In genomic region chr17:28347327-28347726, GRCm38 (mm10) we compare ENCODE assay signal across 19 mouse cellular contexts. TPM values are rescaled to one million over a fixed set of nuclear protein-coding genes. Genes with fewer than 3 reads are reported as not detected.
DNase-seq lines count a peak whose midpoint lies in the region; ATAC-seq and TF ChIP-seq lines count a peak whose summit lies in the region.
"Had no signal": no experiment of that assay in that cellular context is flagged by ENCODE, and none has a peak within 500 bp of the region (broad histone marks: within the 10 kb centered on the region; RNA-seq: fewer than 3 reads in every experiment).

No protein-coding gene starts in this region.

- H3K9me3 ChIP-seq in limb, embryonic 12.5 days = no peaks in the 10 kb centered on the region
- no peaks in the 10 kb centered on the region for H3K9me3 ChIP-seq in limb, embryonic 10.5 days (replicated peaks)
- H3K9me3 ChIP-seq in limb, embryonic 14.5 days (ENCODE audit: control insufficient read depth, low read length) = no peaks in the 10 kb centered on the region
- H3K9me3 ChIP-seq in forebrain, embryonic 14.5 days (replicated peaks; ENCODE audit: control insufficient read depth, low read length) = no peaks in the 10 kb centered on the region
- H3K9me3 ChIP-seq: hindbrain, embryonic 12.5 days; midbrain, embryonic 10.5 days had no signal

- no peak overlapping the region for H3K9ac ChIP-seq in limb, embryonic 12.5 days (replicated peaks)
- H3K9ac ChIP-seq in limb, embryonic 14.5 days (ENCODE audit: low read depth, low read length, severe bottlenecking) = 0 out of 2 replicates have a peak overlapping the region, but pooled peaks have one; percentile 2
- no peak overlapping the region for H3K9ac ChIP-seq in forebrain, embryonic 14.5 days (ENCODE audit: low read length)
- H3K9ac ChIP-seq: hindbrain, embryonic 12.5 days had no signal

- H3K27me3 ChIP-seq in limb, embryonic 12.5 days = no peaks in the 10 kb centered on the region; the same call in 1 of the 2 replicates
- peaks cover 9% of the 10 kb centered on the region; the same call in 1 of the 2 replicates for H3K27me3 ChIP-seq in limb, embryonic 10.5 days (ENCODE audit: low read depth, poor library complexity, severe bottlenecking)
- no peaks in the 10 kb centered on the region for H3K27me3 ChIP-seq in limb, embryonic 14.5 days (ENCODE audit: control insufficient read depth, insufficient read depth, low read length)
- H3K27me3 ChIP-seq in forebrain, embryonic 14.5 days (replicated peaks; ENCODE audit: control insufficient read depth, insufficient read depth, low read length) = 0 out of 2 replicates have a peak, but pooled peaks cover 7% of the 10 kb centered on the region

- peak overlapping the region; percentile 23; the same call in 1 of the 2 replicates for H3K27ac ChIP-seq in limb, embryonic 12.5 days
- H3K27ac ChIP-seq in limb, embryonic 10.5 days = no peak overlapping the region
- H3K27ac ChIP-seq in limb, embryonic 14.5 days (replicated peaks; ENCODE audit: low read depth, low read length) = no peak overlapping the region
- H3K27ac ChIP-seq in forebrain, embryonic 14.5 days (ENCODE audit: low read depth, low read length) = no peak overlapping the region
- H3K27ac ChIP-seq: hindbrain, embryonic 12.5 days; midbrain, embryonic 10.5 days had no signal

- no peak for TF ChIP-seq POLR2A in limb, embryonic 14.5 days (IDR thresholded peaks at IDR 0.05; ENCODE audit: borderline replicate concordance, extremely low read depth, insufficient read depth, insufficient read length)

- no peak for DNase-seq in limb, embryonic 10.5 days (ENCODE audit: low spot score)
- peak; percentile 7 for DNase-seq in urinary bladder, postnatal 25 days (ENCODE audit: low spot score)
- DNase-seq in urinary bladder, postnatal 4 days (ENCODE audit: low spot score in 2 of 2) = no peak
- DNase-seq in limb, embryonic 14.5 days (ENCODE audit: low spot score) = no peak
- no peak for DNase-seq in forebrain, embryonic 14.5 days (ENCODE audit: low spot score)
- DNase-seq in left cerebral cortex, postnatal 4 days = no peak
- DNase-seq: cerebellum, adult 18-20 months; cerebellum, postnatal 25 days; gastrocnemius, postnatal 36 days; heart, postnatal 14 days; kidney, adult 9 months; lung, adult 18-20 months had no signal

- H3K4me1 ChIP-seq in limb, embryonic 12.5 days (replicated peaks) = peaks cover 82% of the 10 kb centered on the region
- H3K4me1 ChIP-seq in limb, embryonic 10.5 days = peaks cover 93% of the 10 kb centered on the region
- H3K4me1 ChIP-seq in limb, embryonic 14.5 days (ENCODE audit: control insufficient read depth, insufficient read depth, low read length) = peaks cover 58% of the 10 kb centered on the region
- peaks cover 15% of the 10 kb centered on the region; the same call in 1 of the 2 replicates for H3K4me1 ChIP-seq in forebrain, embryonic 14.5 days (ENCODE audit: control insufficient read depth, insufficient read depth, low read length)

- peaks cover 5% of the 10 kb centered on the region; the same call in 1 of the 2 replicates for H3K36me3 ChIP-seq in limb, embryonic 12.5 days
- no peaks in the 10 kb centered on the region for H3K36me3 ChIP-seq in limb, embryonic 10.5 days
- no peaks in the 10 kb centered on the region for H3K36me3 ChIP-seq in limb, embryonic 14.5 days (ENCODE audit: control insufficient read depth, insufficient read depth, low read length)
- no peaks in the 10 kb centered on the region for H3K36me3 ChIP-seq in forebrain, embryonic 14.5 days (ENCODE audit: control insufficient read depth, insufficient read depth, low read length)
- H3K36me3 ChIP-seq: hindbrain, embryonic 12.5 days; midbrain, embryonic 10.5 days had no signal

- intact Hi-C loops in left cerebral cortex, postnatal 4 days (cut with DNase I) = no loop called here

- H3K4me2 ChIP-seq in limb, embryonic 12.5 days = no peak overlapping the region
- H3K4me2 ChIP-seq in limb, embryonic 14.5 days (replicated peaks; ENCODE audit: low read depth, low read length, severe bottlenecking) = no peak overlapping the region
- no peak overlapping the region for H3K4me2 ChIP-seq in forebrain, embryonic 14.5 days (ENCODE audit: low read length)
- H3K4me2 ChIP-seq: liver, embryonic 11.5 days had no signal

- 81% methylated on average over 10 of the region's 10 CpGs for WGBS in limb, embryonic 12.5 days
- 86% methylated on average over 10 of the region's 10 CpGs for WGBS in limb, embryonic 10.5 days
- 81% methylated on average over 10 of the region's 10 CpGs for WGBS in limb, embryonic 14.5 days
- 80% methylated on average over 10 of the region's 10 CpGs for WGBS in forebrain, embryonic 14.5 days

- no peak overlapping the region for H3K4me3 ChIP-seq in limb, embryonic 12.5 days (replicated peaks)
- H3K4me3 ChIP-seq in limb, embryonic 10.5 days = no peak overlapping the region
- no peak overlapping the region for H3K4me3 ChIP-seq in limb, embryonic 14.5 days (replicated peaks; ENCODE audit: low read length)
- no peak overlapping the region for H3K4me3 ChIP-seq in forebrain, embryonic 14.5 days (ENCODE audit: low read depth, low read length)
- H3K4me3 ChIP-seq: hindbrain, embryonic 12.5 days; midbrain, embryonic 10.5 days had no signal

- ATAC-seq in limb, embryonic 12.5 days (ENCODE audit: insufficient number of reproducible peaks, insufficient read depth, low FRiP score, low TSS enrichment, low read depth) = no peak
- no peak for ATAC-seq in limb, embryonic 14.5 days (ENCODE audit: low FRiP score, low read depth)
- ATAC-seq in forebrain, embryonic 14.5 days = no peak
- ATAC-seq: forebrain, embryonic 16.5 days had no signal

RNA-seq across cellular contexts. Expression of gene Tead3, which starts 3.3 kb away (rescaled TPM):
- 11.3 and 13.2 TPM in 2 replicates for polyA plus RNA-seq in limb, embryonic 12.5 days (2016; fragmentation: Nextera tagmentation; extraction: Ambion mirVana)
- polyA plus RNA-seq in limb, embryonic 10.5 days (2016; fragmentation: Nextera tagmentation; extraction: Ambion mirVana) = 5.2 and 9.8 TPM in 2 replicates
- 85.6 and 102 TPM in 2 replicates for polyA plus RNA-seq in limb, embryonic 14.5 days (2012; rRNA removed)
- 17.4 and 17.9 TPM in 2 replicates for polyA plus RNA-seq in limb, embryonic 14.5 days (2014; fragmentation: Nextera tagmentation; extraction: Ambion mirVana)
- polyA plus RNA-seq in forebrain, embryonic 14.5 days (2014; fragmentation: Nextera tagmentation; extraction: Ambion mirVana) = 1.8 and 2.4 TPM in 2 replicates
- 1 to 10 TPM; 5.8 to 6.3 TPM for total RNA-seq in left cerebral cortex, postnatal 4 days (2021)

RNA-seq across cellular contexts. Expression of gene Tulp1, which starts 17.7 kb away (rescaled TPM):
- 6.3 and 8.6 TPM in 2 replicates for polyA plus RNA-seq in limb, embryonic 12.5 days (2016; fragmentation: Nextera tagmentation; extraction: Ambion mirVana)
- 3.4 and 4.1 TPM in 2 replicates for polyA plus RNA-seq in limb, embryonic 10.5 days (2016; fragmentation: Nextera tagmentation; extraction: Ambion mirVana)
- 5.0 and 7.4 TPM in 2 replicates for polyA plus RNA-seq in limb, embryonic 14.5 days (2012; rRNA removed)
- polyA plus RNA-seq in limb, embryonic 14.5 days (2014; fragmentation: Nextera tagmentation; extraction: Ambion mirVana) = 4.9 and 6.4 TPM in 2 replicates
- polyA plus RNA-seq in forebrain, embryonic 14.5 days (2014; fragmentation: Nextera tagmentation; extraction: Ambion mirVana) = 1.3 and 1.5 TPM in 2 replicates
- total RNA-seq in left cerebral cortex, postnatal 4 days (2021) = under 1 TPM; 0.58 to 0.92 TPM
- total RNA-seq: gastrocnemius, postnatal 36 days; layer of hippocampus, postnatal 25 days; left cerebral cortex, postnatal 10 days had no signal

RNA-seq across cellular contexts. Expression of gene Rpl10a, which starts 19.1 kb away (rescaled TPM):
- 535 and 537 TPM in 2 replicates for polyA plus RNA-seq in limb, embryonic 12.5 days (2016; fragmentation: Nextera tagmentation; extraction: Ambion mirVana)
- polyA plus RNA-seq in limb, embryonic 10.5 days (2016; fragmentation: Nextera tagmentation; extraction: Ambion mirVana) = 502 and 576 TPM in 2 replicates
- 3,249 and 4,469 TPM in 2 replicates for polyA plus RNA-seq in limb, embryonic 14.5 days (2012; rRNA removed)
- 810 and 905 TPM in 2 replicates for polyA plus RNA-seq in limb, embryonic 14.5 days (2014; fragmentation: Nextera tagmentation; extraction: Ambion mirVana)
- polyA plus RNA-seq in forebrain, embryonic 14.5 days (2014; fragmentation: Nextera tagmentation; extraction: Ambion mirVana) = 360 and 532 TPM in 2 replicates
- total RNA-seq in left cerebral cortex, postnatal 4 days (2021) = 100 to 1,000 TPM; 646 to 664 TPM

RNA-seq across cellular contexts. Expression of gene Fance, which starts 34.0 kb away (rescaled TPM):
- 36.5 and 44.5 TPM in 2 replicates for polyA plus RNA-seq in limb, embryonic 12.5 days (2016; fragmentation: Nextera tagmentation; extraction: Ambion mirVana)
- polyA plus RNA-seq in limb, embryonic 10.5 days (2016; fragmentation: Nextera tagmentation; extraction: Ambion mirVana) = 32.9 and 35.5 TPM in 2 replicates
- polyA plus RNA-seq in limb, embryonic 14.5 days (2012; rRNA removed) = 28.3 and 32.4 TPM in 2 replicates
- 30.8 and 36.1 TPM in 2 replicates for polyA plus RNA-seq in limb, embryonic 14.5 days (2014; fragmentation: Nextera tagmentation; extraction: Ambion mirVana)
- 21.7 and 24.5 TPM in 2 replicates for polyA plus RNA-seq in forebrain, embryonic 14.5 days (2014; fragmentation: Nextera tagmentation; extraction: Ambion mirVana)
- 10 to 100 TPM; 28.9 to 29.0 TPM for total RNA-seq in left cerebral cortex, postnatal 4 days (2021)
